Mouse (Mus musculus) heart, embryonic 14.5 days (tissue): Measurements from ENCODE around the gene Med13l. TPM values are rescaled to one million over a fixed set of nuclear protein-coding genes. Genes with fewer than 3 reads are reported as not detected.
A peak's percentile ranks its signal among the peaks of the same experiment; 100 is the strongest.

Experiments used
- ATAC-seq: fragments of 200-750 bp; cut with Nextera tagmentation; 2 replicates; pipeline ENCODE4 v1.8.0; 2017; ENCODE audit warnings: low read depth, moderate TSS enrichment; ENCODE audit not compliant: insufficient number of reproducible peaks, insufficient read depth, low FRiP score
- H3K27ac ChIP-seq, 2 experiments: fragments of 200-500 bp in 1 of 2; fragments of 300-500 bp in 1 of 2; sonication (generic) in 1 of 2; replicated peaks in 1 of 2; 2 replicates each; pipeline ENCODE4 v1.5.1; 2012 to 2014; ENCODE audit warnings: low read depth in 2 of 2, low read length in 2 of 2, control low read depth in 1 of 2, mild to moderate bottlenecking in 1 of 2, mixed read lengths in 1 of 2; ENCODE audit not compliant: control insufficient read depth in 1 of 2, insufficient read depth in 1 of 2
- H3K27me3 ChIP-seq: fragments of 300-500 bp; sonication (generic); 2 replicates; pipeline ENCODE4 v1.6.1; 2014; ENCODE audit warnings: mild to moderate bottlenecking, low read length, control low read depth; ENCODE audit not compliant: control insufficient read depth, insufficient read depth
- H3K36me3 ChIP-seq: fragments of 300-500 bp; sonication (generic); 2 replicates; pipeline ENCODE4 v1.6.1; 2014; ENCODE audit warnings: mild to moderate bottlenecking, control low read depth, low read length, mixed read lengths; ENCODE audit not compliant: control insufficient read depth, insufficient read depth
- H3K4me1 ChIP-seq, 2 experiments: fragments of 200-500 bp in 1 of 2; fragments of 300-500 bp in 1 of 2; sonication (generic) in 1 of 2; 2 replicates each; pipeline ENCODE4 v1.6.1; 2012 to 2014; ENCODE audit warnings: low read length in 2 of 2, control low read depth in 1 of 2, mixed read lengths in 1 of 2; ENCODE audit not compliant: control insufficient read depth in 2 of 2, insufficient read depth in 2 of 2
- H3K4me2 ChIP-seq: fragments of 300-500 bp; sonication (generic); 2 replicates; pipeline ENCODE4 v1.6.1; 2014; ENCODE audit warnings: mild to moderate bottlenecking, low read length
- H3K4me3 ChIP-seq, 2 experiments: fragments of 200-500 bp in 1 of 2; fragments of 300-500 bp in 1 of 2; sonication (generic) in 1 of 2; 2 replicates each; pipeline ENCODE4 v1.5.1; 2012 to 2014; ENCODE audit warnings: low read length in 2 of 2, mild to moderate bottlenecking in 2 of 2, control low read depth in 1 of 2, low read depth in 1 of 2, moderate library complexity in 1 of 2; ENCODE audit not compliant: control insufficient read depth in 1 of 2, insufficient read depth in 1 of 2
- H3K9ac ChIP-seq: fragments of 300-500 bp; sonication (generic); 2 replicates; pipeline ENCODE4 v1.6.1; 2014; ENCODE audit warnings: mild to moderate bottlenecking, low read length
- H3K9me3 ChIP-seq: fragments of 300-500 bp; sonication (generic); 2 replicates; pipeline ENCODE4 v1.6.1; 2016; ENCODE audit warnings: low read length, control low read depth; ENCODE audit not compliant: control insufficient read depth
- WGBS: fragments of 180-500 bp; shearing (Covaris S2); extraction: QIAGEN DNeasy Blood & Tissue Kit; methylation state at CpG from one replicate; pipeline ENCODE4 v1.1.7; 2014; 5-methylcytosine and 5-hydroxymethylcytosine counted together
- polyA plus RNA-seq: library from polyadenylated mRNA; unstranded; fragments of >200 nt; fragmentation: Nextera tagmentation; extraction: Ambion mirVana; gene quantifications from 2 replicates; pipeline ENCODE4 v1.2.1, GENCODE M21; 2014

Med13l gene
- polyA plus RNA-seq, 1 experiment from 2014 or later, result 9.0 TPM

DNA sequence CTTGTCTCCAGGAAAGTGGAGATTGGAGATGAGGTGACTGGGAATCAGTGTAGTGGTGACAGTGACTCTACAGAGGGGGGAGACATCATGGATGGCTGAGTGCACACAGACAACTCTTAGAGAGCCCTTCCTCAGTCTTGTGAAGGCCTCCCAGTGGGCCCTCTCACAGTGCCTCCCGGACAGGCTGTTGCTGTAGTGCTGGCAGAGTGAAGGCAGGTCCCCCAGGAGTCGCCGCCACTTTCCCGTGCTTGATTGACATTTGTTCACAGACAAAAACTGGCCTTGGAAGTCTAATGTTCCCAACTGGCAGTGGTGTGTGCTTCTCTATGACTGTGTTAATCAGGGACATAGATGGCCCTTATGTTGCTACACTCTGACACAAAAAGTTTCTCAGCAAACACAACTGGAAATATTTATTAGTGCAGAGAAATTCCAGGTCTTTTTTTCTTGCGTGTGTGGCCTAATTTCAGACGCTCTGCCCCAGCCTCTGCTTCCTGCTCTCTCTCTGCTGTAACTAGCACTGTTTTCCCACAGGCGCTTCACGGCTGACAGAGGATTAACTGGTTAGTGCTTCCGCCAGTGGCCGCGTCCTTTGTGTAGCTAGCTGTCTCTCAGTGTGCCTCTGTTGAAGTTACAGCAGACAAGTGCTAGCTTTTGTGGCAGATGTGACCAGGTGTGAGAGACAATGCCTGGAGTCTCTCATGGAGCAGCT is 75.2 kb downstream of the Med13l start:
- H3K9me3 ChIP-seq, result no peaks in the 10 kb centered on the region
- H3K4me3 ChIP-seq, result no peak overlapping the region
- no peak for ATAC-seq
- H3K4me2 ChIP-seq, result no peak overlapping the region
- WGBS, result 17% methylated on average over 11 of the region's 11 CpGs
- H3K4me1 ChIP-seq, result peaks cover 32 to 56% of the 10 kb centered on the region in 2 experiments
- peak overlapping the region; percentile 33 to 64; a peak in 3 of 4 replicates for H3K27ac ChIP-seq
- no peaks in the 10 kb centered on the region for H3K36me3 ChIP-seq
- peak overlapping the region; percentile 36 for H3K9ac ChIP-seq
- no peaks in the 10 kb centered on the region for H3K27me3 ChIP-seq

DNA sequence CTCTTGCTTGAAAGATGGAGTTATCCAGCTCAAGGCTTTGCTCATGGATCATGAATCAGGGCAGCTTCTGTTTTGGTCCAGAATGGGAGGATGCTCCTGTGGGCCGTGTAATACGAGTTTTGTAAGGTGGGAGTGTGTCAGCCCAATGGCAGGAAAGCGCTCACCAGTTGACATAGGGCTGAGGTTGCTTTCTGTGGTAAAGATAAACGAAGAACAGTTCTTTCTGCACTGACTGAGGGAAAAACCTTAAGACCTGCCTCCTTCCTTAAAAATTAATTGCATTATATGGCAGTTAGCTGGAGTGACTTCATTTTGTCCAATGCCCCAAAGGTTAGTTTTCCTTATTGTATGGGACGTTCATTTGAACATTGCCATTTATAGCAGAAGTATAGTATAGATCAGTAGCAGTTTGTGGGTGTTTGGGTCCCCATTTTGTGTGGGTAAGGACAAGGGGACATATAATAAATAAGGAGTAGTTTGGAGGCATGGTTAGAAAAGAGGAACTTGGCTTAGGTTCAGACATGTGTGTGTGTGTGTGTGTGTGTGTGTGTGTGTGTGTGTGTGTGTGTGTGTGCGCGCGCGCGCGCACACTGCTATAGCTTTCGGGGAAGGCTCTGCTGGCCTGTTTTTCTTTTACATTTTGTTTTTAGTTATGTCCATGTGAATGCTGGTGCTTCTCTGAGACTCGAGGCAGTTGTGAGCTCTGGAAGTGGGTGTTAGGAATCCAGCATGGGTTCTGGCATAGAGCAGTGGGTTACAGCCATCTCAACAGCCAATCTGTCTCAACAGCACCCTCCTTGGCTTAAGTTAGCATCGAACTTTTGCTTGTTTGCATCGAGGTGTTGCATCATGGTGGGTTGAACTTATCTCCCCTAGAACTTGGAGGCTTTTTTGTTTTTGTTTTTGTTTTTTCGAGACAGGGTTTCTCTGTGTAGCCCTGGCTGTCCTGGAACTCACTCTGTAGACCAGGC is 76.2 kb downstream of the Med13l start:
- Histone ChIP-seq H3K9ac (no peak overlapping the region), H3K36me3 (no peaks in the 10 kb centered on the region), H3K9me3 (no peaks in the 10 kb centered on the region), H3K4me2 (no peak overlapping the region), H3K27ac (no peak overlapping the region), H3K4me3 (no peak overlapping the region), H3K4me1 (peaks cover 27 to 49% of the 10 kb centered on the region in 2 experiments), H3K27me3 (no peaks in the 10 kb centered on the region)
- ATAC-seq, result no peak
- 84% methylated on average over 16 of the region's 16 CpGs for WGBS

DNA sequence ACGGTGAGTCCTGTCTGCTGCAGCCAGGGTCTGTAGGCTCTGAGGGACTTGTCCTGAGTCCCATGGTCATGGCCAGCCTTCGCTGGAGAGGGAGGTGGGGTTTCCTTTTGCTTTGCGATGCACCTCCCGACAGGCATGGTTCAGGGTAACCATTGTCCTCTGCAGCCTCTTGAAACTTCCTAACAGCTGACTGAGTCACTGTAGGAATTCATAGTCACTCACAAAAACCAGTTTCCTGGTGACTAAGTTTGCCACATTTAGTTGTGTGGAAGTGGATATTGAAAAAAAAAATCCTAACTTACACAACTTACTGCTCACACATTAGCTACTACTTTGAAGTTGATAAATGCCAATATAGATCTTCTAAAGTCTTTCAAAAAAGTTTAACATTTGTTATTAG is 77.5 kb downstream of the Med13l start:
- no peak overlapping the region for H3K9ac ChIP-seq
- peaks cover 27 to 50% of the 10 kb centered on the region in 2 experiments for H3K4me1 ChIP-seq
- H3K36me3 ChIP-seq, result no peaks in the 10 kb centered on the region
- WGBS, result 53% methylated on average over 4 of the region's 4 CpGs
- no peaks in the 10 kb centered on the region for H3K9me3 ChIP-seq
- H3K4me3 ChIP-seq, result no peak overlapping the region
- no peak for ATAC-seq
- H3K27me3 ChIP-seq, result no peaks in the 10 kb centered on the region
- no peak overlapping the region for H3K27ac ChIP-seq
- no peak overlapping the region for H3K4me2 ChIP-seq

DNA sequence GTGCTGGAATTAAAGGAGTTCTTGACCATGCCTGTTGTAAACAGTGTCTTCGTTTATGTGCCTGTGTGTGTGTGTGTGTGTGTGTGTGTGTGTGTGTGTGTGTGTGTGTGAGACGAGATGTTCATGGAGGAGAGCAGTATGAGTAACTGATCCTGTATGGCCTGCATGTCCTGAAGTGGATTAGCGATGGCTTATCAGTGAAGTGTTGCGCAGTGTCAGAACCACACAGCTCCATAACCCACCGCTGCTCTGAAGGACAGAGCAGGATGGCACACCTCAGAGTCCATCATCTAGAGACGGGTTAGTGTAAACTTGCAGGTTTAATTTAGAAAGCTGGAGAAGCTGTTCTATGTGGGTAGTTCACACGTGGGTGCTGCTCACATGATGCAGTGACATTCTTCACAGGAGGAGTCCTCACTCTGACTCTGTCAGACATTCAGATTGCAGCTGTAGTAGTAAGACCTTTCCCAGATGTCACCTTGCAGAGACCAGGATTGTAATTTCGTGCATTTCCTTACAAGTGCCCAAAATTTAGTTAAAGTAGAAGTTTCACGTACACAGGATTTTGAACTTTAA is 78.1 kb downstream of the Med13l start:
- Histone ChIP-seq H3K27ac (peak overlapping the region in 1 of 2 experiments; percentile 17; a peak in 1 of 4 replicates), H3K4me1 (peaks cover 27 to 56% of the 10 kb centered on the region in 2 experiments), H3K9me3 (no peaks in the 10 kb centered on the region), H3K27me3 (no peaks in the 10 kb centered on the region), H3K4me3 (no peak overlapping the region), H3K4me2 (no peak overlapping the region), H3K9ac (no peak overlapping the region), H3K36me3 (no peaks in the 10 kb centered on the region)
- WGBS, result 46% methylated on average over 9 of the region's 9 CpGs
- ATAC-seq, result no peak

DNA sequence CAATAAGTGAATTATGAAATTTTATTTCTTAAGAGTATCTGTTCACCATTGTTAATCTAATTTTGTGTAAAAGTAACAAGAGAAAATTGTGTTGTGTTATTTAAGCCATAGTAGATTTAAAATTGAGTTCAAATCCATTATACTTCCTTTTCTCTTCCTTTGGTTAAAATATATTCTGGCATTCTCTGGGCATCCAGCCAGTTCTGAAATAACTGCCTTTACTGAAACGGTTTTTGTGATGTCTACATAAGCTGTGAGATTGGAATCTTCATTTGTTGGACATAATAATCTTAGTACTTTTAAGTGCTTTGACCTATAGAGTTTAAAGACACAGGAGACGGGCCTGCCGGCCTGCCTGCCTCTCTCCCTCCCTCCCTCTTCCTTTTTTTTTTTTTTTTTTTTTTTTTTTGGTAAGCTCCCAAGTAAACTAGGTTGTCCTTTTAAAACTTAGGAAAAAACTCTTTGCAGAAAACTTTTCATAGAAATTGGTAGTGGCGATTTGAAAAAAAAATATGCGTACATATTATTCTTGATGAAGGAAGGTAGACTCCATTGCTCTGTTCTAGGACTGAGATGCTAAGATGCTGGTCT is 78.7 kb downstream of the Med13l start:
- Histone ChIP-seq H3K4me2 (no peak overlapping the region), H3K27ac (no peak overlapping the region), H3K27me3 (no peaks in the 10 kb centered on the region), H3K9me3 (no peaks in the 10 kb centered on the region), H3K4me1 (peaks cover 27 to 60% of the 10 kb centered on the region in 2 experiments), H3K9ac (no peak overlapping the region), H3K4me3 (no peak overlapping the region), H3K36me3 (no peaks in the 10 kb centered on the region)
- WGBS, result 48% methylated on average over 5 of the region's 5 CpGs
- no peak for ATAC-seq

DNA sequence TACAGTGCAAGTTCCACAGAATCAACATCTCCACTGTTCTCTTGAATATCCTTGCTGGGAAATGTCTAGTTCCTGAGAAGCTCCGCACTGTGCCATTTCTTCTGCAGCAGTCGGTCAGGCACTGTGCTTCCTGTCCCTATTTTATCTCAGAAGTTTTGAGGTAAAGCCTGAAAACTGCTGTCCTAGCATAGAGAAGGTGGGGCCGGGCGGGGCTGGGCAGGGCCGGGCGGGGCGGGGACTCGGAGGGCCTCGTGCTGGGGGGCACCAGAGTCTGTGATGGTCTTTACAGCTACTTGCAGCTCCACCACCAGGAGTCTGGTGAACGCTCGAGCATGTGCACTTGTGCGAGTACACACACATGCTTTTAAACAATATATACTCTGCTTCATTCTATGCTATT is 83.6 kb downstream of the Med13l start:
- no peaks in the 10 kb centered on the region for H3K36me3 ChIP-seq
- WGBS, result 65% methylated on average over 12 of the region's 12 CpGs
- H3K9me3 ChIP-seq, result no peaks in the 10 kb centered on the region
- H3K4me3 ChIP-seq, result no peak overlapping the region
- no peaks in the 10 kb centered on the region for H3K27me3 ChIP-seq
- peaks cover 15 to 51% of the 10 kb centered on the region in 2 experiments for H3K4me1 ChIP-seq
- no peak overlapping the region for H3K9ac ChIP-seq
- no peak for ATAC-seq
- no peak overlapping the region for H3K27ac ChIP-seq
- H3K4me2 ChIP-seq, result no peak overlapping the region

DNA sequence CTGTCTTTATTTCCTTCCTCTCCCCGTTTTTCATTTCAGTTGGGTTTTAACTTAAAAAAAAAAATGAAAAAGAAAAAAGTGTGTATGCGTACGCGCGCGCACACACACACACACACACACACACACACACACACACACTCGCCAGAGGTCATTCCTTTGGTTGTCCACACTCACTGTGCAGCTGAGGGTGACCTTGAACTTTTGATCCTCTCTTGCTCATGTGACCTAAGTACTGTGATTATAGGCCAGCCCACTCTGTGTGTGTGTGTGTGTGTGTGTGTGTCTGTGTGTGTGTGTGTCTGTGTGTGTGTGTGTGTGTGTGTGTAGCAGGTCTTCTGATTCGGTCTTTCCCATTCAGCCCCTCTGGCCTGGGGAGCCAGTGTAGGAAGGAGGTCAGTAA is 84.0 kb downstream of the Med13l start:
- Histone ChIP-seq H3K4me1 (peaks cover 15 to 47% of the 10 kb centered on the region in 2 experiments), H3K27me3 (no peaks in the 10 kb centered on the region), H3K27ac (no peak overlapping the region), H3K36me3 (no peaks in the 10 kb centered on the region), H3K9me3 (no peaks in the 10 kb centered on the region), H3K4me3 (no peak overlapping the region), H3K4me2 (no peak overlapping the region), H3K9ac (no peak overlapping the region)
- WGBS, result 84% methylated on average over 8 of the region's 8 CpGs
- no peak for ATAC-seq
